Mouse (Mus musculus) embryonic facial prominence, embryonic 13.5 days (tissue): ENCODE results near the gene Gm21788. TPM values are rescaled to one million over a fixed set of nuclear protein-coding genes. Genes with fewer than 3 reads are reported as not detected.
"Not testable (repeated sequence)": the region's sequence is repeated elsewhere in the genome, so short reads cannot be mapped to it uniquely, and the experiment has no call there.

Source experiments
- ATAC-seq: fragments of 200-750 bp; cut with Nextera tagmentation; 2 replicates; pipeline ENCODE4 v1.8.0; 2017; ENCODE audit warnings: low read depth; ENCODE audit not compliant: insufficient number of reproducible peaks, insufficient read depth, low FRiP score, low TSS enrichment
- H3K27ac ChIP-seq: fragments of 300-500 bp; sonication (generic); 2 replicates; pipeline ENCODE4 v1.5.1; 2015; ENCODE audit warnings: moderate library complexity, mild to moderate bottlenecking, inconsistent platforms
- H3K27me3 ChIP-seq: fragments of 300-500 bp; sonication (generic); 2 replicates; pipeline ENCODE4 v1.6.1; 2015; ENCODE audit warnings: mild to moderate bottlenecking, inconsistent platforms
- H3K36me3 ChIP-seq: fragments of 300-500 bp; sonication (generic); 2 replicates; pipeline ENCODE4 v1.6.1; 2015; ENCODE audit warnings: mild to moderate bottlenecking, inconsistent platforms
- H3K4me1 ChIP-seq: fragments of 300-500 bp; sonication (generic); 2 replicates; pipeline ENCODE4 v1.6.1; 2015; ENCODE audit warnings: inconsistent platforms
- H3K4me2 ChIP-seq: fragments of 300-500 bp; sonication (generic); 2 replicates; pipeline ENCODE4 v1.6.1; 2015; ENCODE audit warnings: moderate library complexity, mild to moderate bottlenecking, inconsistent platforms
- H3K4me3 ChIP-seq: fragments of 300-500 bp; sonication (generic); 2 replicates; pipeline ENCODE4 v1.5.1; 2015; ENCODE audit warnings: mild to moderate bottlenecking, inconsistent platforms
- H3K9ac ChIP-seq: fragments of 300-500 bp; sonication (generic); 2 replicates; pipeline ENCODE4 v1.6.1; 2015; ENCODE audit warnings: mild to moderate bottlenecking, inconsistent platforms
- H3K9me3 ChIP-seq: fragments of 300-500 bp; sonication (generic); 2 replicates; pipeline ENCODE4 v1.6.1; 2016; ENCODE audit warnings: inconsistent platforms
- WGBS: fragments of 180-500 bp; shearing (Covaris S2); methylation state at CpG from one replicate; pipeline ENCODE4 v1.1.7; 2015; ENCODE audit warnings: mixed read lengths; 5-methylcytosine and 5-hydroxymethylcytosine counted together
- polyA plus RNA-seq: library from polyadenylated mRNA; unstranded; fragments of >200 nt; fragmentation: Nextera tagmentation; extraction: Ambion mirVana; gene quantifications from 2 replicates; pipeline ENCODE4 v1.2.1, GENCODE M21; 2015

Gene Gm21788
- not detected in 2 replicates for polyA plus RNA-seq

DNA sequence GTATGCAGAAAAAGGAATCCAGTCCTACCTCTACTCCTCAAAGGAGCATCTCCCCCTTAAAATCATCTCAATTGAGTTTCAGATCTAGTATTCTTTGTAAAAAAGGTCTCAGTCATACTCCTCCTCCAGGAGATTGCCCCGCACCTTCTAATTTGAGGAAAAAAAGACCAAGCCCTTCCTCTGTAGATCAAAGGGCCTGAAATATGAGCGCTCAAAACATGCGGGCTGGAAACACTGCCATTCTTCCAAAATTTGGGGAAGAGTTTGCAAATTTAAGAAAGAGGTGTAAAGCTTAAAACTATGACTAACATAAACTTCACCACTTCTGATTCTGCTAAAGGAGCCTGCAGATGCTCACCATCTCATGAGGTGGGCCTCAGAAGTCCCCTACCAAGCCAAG, at the start of gene Gm21788:
Gene Gm21788 (plus strand): TSS at position 301 of the 400 bp plus-strand sequence.
- H3K36me3 ChIP-seq = not testable (repeated sequence)
- WGBS = no CpG with 5 or more reads among the region's 3 CpGs

More for the DNA sequence above, at the start of gene Gm21788:
- not testable (repeated sequence) for H3K27ac ChIP-seq, H3K4me1 ChIP-seq, H3K9me3 ChIP-seq, H3K4me2 ChIP-seq, H3K27me3 ChIP-seq, H3K4me3 ChIP-seq, H3K9ac ChIP-seq, ATAC-seq

Other genes starting within 250 kb of the Gm21788 start
- gene Gm21244, start 235.7 kb upstream of the Gm21788 start, polyA plus RNA-seq = not detected in 2 replicates
- not detected in 2 replicates for gene Gm28998, start 151.2 kb upstream of the Gm21788 start, polyA plus RNA-seq
- not detected in 2 replicates for gene Gm20826, start 233.5 kb downstream of the Gm21788 start, polyA plus RNA-seq